Mouse (Mus musculus) cerebellum, adult 2 months (tissue): ENCODE data around the gene Abcb8. TPM values are rescaled to one million over a fixed set of nuclear protein-coding genes. Genes with fewer than 3 reads are reported as not detected.
A peak's percentile ranks its signal among the peaks of the same experiment; 100 is the strongest.

ENCODE experiments used
- DNase-seq, 2 experiments: peaks; one replicate each; pipeline ENCODE4 v3.0.0; 2021
- H3K27ac ChIP-seq: fragments of 200-500 bp; 2 replicates; pipeline ENCODE4 v1.5.1; 2012; ENCODE audit warnings: low read length, control low read depth, inconsistent platforms; ENCODE audit not compliant: insufficient read depth
- H3K27me3 ChIP-seq: fragments of 200-500 bp; 2 replicates; pipeline ENCODE4 v1.6.1; 2012; ENCODE audit warnings: inconsistent platforms, mild to moderate bottlenecking, low read length, moderate library complexity; ENCODE audit not compliant: control insufficient read depth, insufficient read depth
- H3K4me1 ChIP-seq: fragments of 200-500 bp; 2 replicates; pipeline ENCODE4 v1.6.1; 2011; ENCODE audit warnings: low read length; ENCODE audit not compliant: control insufficient read depth, insufficient read depth
- H3K4me3 ChIP-seq: fragments of 200-500 bp; replicated peaks from 2 replicates; pipeline ENCODE3; 2011; ENCODE audit warnings: mild to moderate bottlenecking, low read depth, low read length, control low read depth; ENCODE audit not compliant: insufficient read depth
- CTCF ChIP-seq: fragments of 200-500 bp; IDR thresholded peaks from 2 replicates; pipeline ENCODE4 v1.5.1; 2011; ENCODE audit warnings: low read depth, mild to moderate bottlenecking, control low read depth, low read length, moderate library complexity, borderline replicate concordance; ENCODE audit not compliant: insufficient read depth
- POLR2A ChIP-seq: fragments of 200-500 bp; IDR thresholded peaks from 2 replicates; pipeline ENCODE4 v1.6.1; 2011; ENCODE audit warnings: low read length, control low read depth, borderline replicate concordance; ENCODE audit not compliant: insufficient read depth
- WGBS: fragments of 180-500 bp; shearing (Covaris S2); methylation state at CpG from one replicate; pipeline ENCODE4 v1.1.7; 2018; 5-methylcytosine and 5-hydroxymethylcytosine counted together
- polyA plus RNA-seq: library from polyadenylated mRNA; depleted of rRNA; stranded (reverse); fragments of >200 nt; gene quantifications from 2 replicates; pipeline ENCODE4 v1.2.3, GENCODE M21; 2012

Abcb8 gene
- polyA plus RNA-seq, 1 experiment: 53.5 TPM

- H3K4me3 ChIP-seq: no peak within 1 kb of the TSS
Measured at GRCm38 (mm10) chr5:24413042-24413693, 19.7 kb downstream of the Abcb8 start, which contains the start of gene Asic3. TSS of gene Asic3 (plus strand) at chr5:24413392.

GRCm38 (mm10) chr5:24413938-24414337 is 20.5 kb downstream of the Abcb8 start:
- TF ChIP-seq CTCF: no peak
- no peak for TF ChIP-seq POLR2A
- no peak for DNase-seq
- Histone ChIP-seq H3K4me1 (peaks cover 13% of the 10 kb centered on the region), H3K27ac (no peak overlapping the region), H3K4me3 (no peak overlapping the region), H3K27me3 (no peaks in the 10 kb centered on the region)
- WGBS: 44% methylated on average over 13 of the region's 13 CpGs

More at GRCm38 (mm10) chr5:24413042-24413693, 19.7 kb downstream of the Abcb8 start, which contains the start of gene Asic3:
- no peak within 1 kb of the TSS for H3K27ac ChIP-seq
- WGBS: 55% methylated on average over 11 of the region's 11 CpGs
- TF ChIP-seq CTCF: no peak
- TF ChIP-seq POLR2A: no peak
- peaks cover 13% of the 10 kb centered on the region for H3K4me1 ChIP-seq
- no peak for DNase-seq
- H3K27me3 ChIP-seq: no peaks in the 10 kb centered on the region

GRCm38 (mm10) chr5:24416222-24416736 is 22.8 kb downstream of the Abcb8 start:
- Histone ChIP-seq H3K4me3 (peak overlapping the region; percentile 47), H3K27me3 (no peaks in the 10 kb centered on the region), H3K27ac (no peak overlapping the region), H3K4me1 (peaks cover 13% of the 10 kb centered on the region)
- 1% methylated on average over 21 of the region's 21 CpGs for WGBS
- 0 out of 2 replicates have a peak, but pooled peaks have one; percentile 6 for TF ChIP-seq POLR2A
- peak; percentile 70 for TF ChIP-seq CTCF
- peak; percentile 78 for DNase-seq

- H3K4me3 ChIP-seq: no peak overlapping the region
- no peaks in the 10 kb centered on the region for H3K27me3 ChIP-seq
- H3K4me1 ChIP-seq: peaks cover 13% of the 10 kb centered on the region
- DNase-seq: no peak
- no peak overlapping the region for H3K27ac ChIP-seq
- WGBS: 84% methylated on average over 10 of the region's 10 CpGs
- no peak for TF ChIP-seq CTCF
- no peak for TF ChIP-seq POLR2A
Measured at GRCm38 (mm10) chr5:24417587-24417986, 24.1 kb downstream of the Abcb8 start.

- H3K27me3 ChIP-seq: no peaks in the 10 kb centered on the region
- WGBS: 88% methylated on average over 9 of the region's 9 CpGs
- H3K27ac ChIP-seq: no peak overlapping the region
- no peak overlapping the region for H3K4me3 ChIP-seq
- DNase-seq: no peak
- peaks cover 13% of the 10 kb centered on the region for H3K4me1 ChIP-seq
- no peak for TF ChIP-seq POLR2A
- TF ChIP-seq CTCF: no peak
Measured at GRCm38 (mm10) chr5:24420381-24420780, 26.9 kb downstream of the Abcb8 start.

- peak; percentile 51; the same call in 1 of the 2 replicates for TF ChIP-seq POLR2A
- TF ChIP-seq CTCF: no peak
- under 1% methylated on average over 46 of the region's 46 CpGs for WGBS
- H3K4me1 ChIP-seq: no peaks in the 10 kb centered on the region; the same call in 1 of the 2 replicates
Measured at GRCm38 (mm10) chr5:24423129-24424003, 29.9 kb downstream of the Abcb8 start, which contains the start of the genes Cdk5 and Slc4a2. TSS of gene Cdk5 (minus strand) at chr5:24423530. TSS of gene Slc4a2 (plus strand) at chr5:24423837.

GRCm38 (mm10) chr5:24424004-24424781 is 30.7 kb downstream of the Abcb8 start:
- H3K27me3 ChIP-seq: no peaks in the 10 kb centered on the region
- no peak; the same call in 1 of the 2 replicates for TF ChIP-seq POLR2A
- TF ChIP-seq CTCF: no peak
- H3K27ac ChIP-seq: peak overlapping the region; percentile 90
- WGBS: 13% methylated on average over 21 of the region's 21 CpGs
- no peaks in the 10 kb centered on the region; the same call in 1 of the 2 replicates for H3K4me1 ChIP-seq
- H3K4me3 ChIP-seq: peak overlapping the region; percentile 95
- DNase-seq: no peak

More at GRCm38 (mm10) chr5:24423129-24424003, 29.9 kb downstream of the Abcb8 start, which contains the start of the genes Cdk5 and Slc4a2:
- DNase-seq: peak; percentile 98 to 100
- H3K4me3 ChIP-seq: peak within 1 kb of the TSS; percentile 95
- peak within 1 kb of the TSS; percentile 90 for H3K27ac ChIP-seq
- no peaks in the 10 kb centered on the region for H3K27me3 ChIP-seq
